Mouse (Mus musculus) limb, embryonic 14.5 days (tissue): ENCODE measurements at regions not wholly inside any gene's neighbourhood (a gene's known extent, or its start where the extent isn't known, plus 50 kb on each side); places are given as distances from the start of the nearest gene placed in this dataset.

Source experiments
- ATAC-seq: fragments of 200-750 bp; cut with Nextera tagmentation; 2 replicates; pipeline ENCODE4 v1.8.0; 2017; ENCODE audit warnings: low read depth, moderate number of reproducible peaks, moderate TSS enrichment; ENCODE audit not compliant: low FRiP score
- DNase-seq: peaks from one replicate; pipeline ENCODE4 v3.0.0-alpha.2; 2015; ENCODE audit warnings: low spot score
- H3K27ac ChIP-seq: fragments of 300-500 bp; sonication (generic); replicated peaks from 2 replicates; pipeline ENCODE4 v1.5.1; 2014; ENCODE audit warnings: low read depth, mild to moderate bottlenecking, low read length, moderate library complexity, mixed read lengths
- H3K27me3 ChIP-seq: fragments of 300-500 bp; sonication (generic); 2 replicates; pipeline ENCODE4 v1.6.1; 2014; ENCODE audit warnings: low read length, mixed read lengths; ENCODE audit not compliant: control insufficient read depth, insufficient read depth
- H3K36me3 ChIP-seq: fragments of 300-500 bp; sonication (generic); 2 replicates; pipeline ENCODE4 v1.6.1; 2014; ENCODE audit warnings: mild to moderate bottlenecking, low read length, moderate library complexity, mixed read lengths; ENCODE audit not compliant: control insufficient read depth, insufficient read depth
- H3K4me1 ChIP-seq: fragments of 300-500 bp; sonication (generic); 2 replicates; pipeline ENCODE4 v1.6.1; 2014; ENCODE audit warnings: antibody characterized with exemption, low read length, mixed read lengths; ENCODE audit not compliant: control insufficient read depth, insufficient read depth
- H3K4me2 ChIP-seq: fragments of 300-500 bp; sonication (generic); replicated peaks from 2 replicates; pipeline ENCODE4 v1.6.1; 2014; ENCODE audit warnings: low read depth, mild to moderate bottlenecking, low read length, moderate library complexity; ENCODE audit not compliant: severe bottlenecking
- H3K4me3 ChIP-seq: fragments of 300-500 bp; sonication (generic); replicated peaks from 2 replicates; pipeline ENCODE4 v1.5.1; 2014; ENCODE audit warnings: low read length
- H3K9ac ChIP-seq: fragments of 300-500 bp; sonication (generic); 2 replicates; pipeline ENCODE4 v1.6.1; 2014; ENCODE audit warnings: mild to moderate bottlenecking, low read depth, low read length, moderate library complexity; ENCODE audit not compliant: severe bottlenecking
- H3K9me3 ChIP-seq: fragments of 300-500 bp; sonication (generic); 2 replicates; pipeline ENCODE4 v1.6.1; 2016; ENCODE audit warnings: low read length; ENCODE audit not compliant: control insufficient read depth
- POLR2A ChIP-seq: fragments of 200-500 bp; IDR thresholded peaks from 2 replicates; pipeline ENCODE4 v1.8.0; 2012; ENCODE audit warnings: inconsistent platforms, mild to moderate bottlenecking, moderate library complexity, borderline replicate concordance; ENCODE audit not compliant: insufficient read depth, insufficient read length; ENCODE audit errors: extremely low read depth
- WGBS: fragments of 180-500 bp; shearing (Covaris S2); extraction: QIAGEN DNeasy Blood & Tissue Kit; methylation state at CpG from one replicate; pipeline ENCODE4 v1.1.7; 2014; 5-methylcytosine and 5-hydroxymethylcytosine counted together

DNA sequence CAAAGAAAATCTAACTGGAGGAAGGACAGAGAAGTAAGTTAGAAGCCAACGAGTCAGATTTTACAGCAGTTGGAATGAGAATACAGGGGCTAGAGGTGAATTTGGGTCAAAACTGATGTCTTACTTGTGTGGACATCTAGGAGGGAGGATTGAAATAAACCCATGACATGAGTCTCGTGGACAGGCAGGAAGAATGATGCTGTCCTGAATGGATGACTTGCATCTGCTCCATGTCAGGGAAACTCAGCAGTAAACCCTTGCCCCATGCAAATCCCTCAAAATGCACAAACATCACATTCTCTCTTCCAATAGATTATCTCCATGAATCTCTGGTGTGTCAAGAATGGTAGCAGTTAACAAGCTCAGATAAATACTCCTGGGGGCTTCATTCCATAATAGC, 729.1 kb downstream of the Dhx35 start:
- DNase-seq (no peak), ATAC-seq (no peak)
- Histone ChIP-seq H3K9ac (no peak overlapping the region), H3K27me3 (no peaks in the 10 kb centered on the region), H3K4me1 (no peaks in the 10 kb centered on the region), H3K36me3 (no peaks in the 10 kb centered on the region), H3K9me3 (no peaks in the 10 kb centered on the region), H3K27ac (no peak overlapping the region), H3K4me3 (no peak overlapping the region), H3K4me2 (no peak overlapping the region)
- WGBS = 76% methylated on average over 2 of the region's 2 CpGs
- TF ChIP-seq POLR2A = no peak

DNA sequence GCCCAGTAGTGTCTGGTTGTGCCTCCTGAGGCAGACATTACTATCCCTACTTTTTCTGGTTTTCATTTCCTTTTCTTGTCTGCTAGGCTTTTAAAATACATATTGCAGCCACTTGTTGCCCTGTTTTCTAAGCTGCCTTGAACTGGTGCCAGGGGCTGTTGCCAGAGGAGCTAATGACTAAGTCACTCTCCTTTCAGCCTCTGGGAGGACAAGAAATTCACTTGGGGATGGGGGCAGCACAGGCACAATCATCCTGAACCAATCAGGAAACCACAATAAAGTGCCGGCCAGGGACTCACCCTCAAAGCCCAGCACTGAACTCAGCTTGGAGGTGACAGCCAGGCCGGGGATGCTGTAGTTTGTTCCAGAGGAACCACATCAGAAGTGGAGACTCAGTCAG, 740.3 kb downstream of the Dhx35 start:
- 0 out of 2 replicates have a peak, but pooled peaks cover 2% of the 10 kb centered on the region for H3K4me1 ChIP-seq
- no peak overlapping the region for H3K9ac ChIP-seq
- no peak for TF ChIP-seq POLR2A
- H3K4me2 ChIP-seq = no peak overlapping the region
- H3K27me3 ChIP-seq = no peaks in the 10 kb centered on the region
- H3K27ac ChIP-seq = no peak overlapping the region
- DNase-seq = no peak
- ATAC-seq = no peak
- H3K9me3 ChIP-seq = no peaks in the 10 kb centered on the region
- 27% methylated on average over 2 of the region's 2 CpGs for WGBS
- H3K36me3 ChIP-seq = no peaks in the 10 kb centered on the region
- no peak overlapping the region for H3K4me3 ChIP-seq

DNA sequence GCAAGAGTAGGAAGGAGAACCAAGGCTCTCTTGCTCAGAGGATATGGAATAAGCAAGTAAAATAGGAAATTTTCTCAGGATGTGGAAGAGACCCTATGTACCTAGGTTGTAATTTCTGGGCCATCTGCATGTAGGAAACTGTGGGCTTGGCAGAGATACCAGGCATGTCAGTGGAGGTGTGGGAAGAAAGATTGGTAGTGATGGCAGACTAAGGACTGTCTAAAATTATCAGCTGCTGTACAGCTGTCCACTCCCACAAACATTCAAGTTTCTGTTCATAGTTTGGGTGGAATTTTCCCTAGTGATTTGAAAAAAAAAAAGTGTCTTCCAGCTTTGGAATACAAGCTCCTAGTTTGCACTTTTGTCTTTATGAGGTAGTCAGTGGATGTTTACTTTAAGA, 744.7 kb downstream of the Dhx35 start:
- no peaks in the 10 kb centered on the region for H3K9me3 ChIP-seq
- no peak overlapping the region for H3K4me3 ChIP-seq
- no peaks in the 10 kb centered on the region for H3K27me3 ChIP-seq
- DNase-seq (no peak), ATAC-seq (no peak)
- TF ChIP-seq POLR2A = no peak
- H3K9ac ChIP-seq = no peak overlapping the region
- H3K4me1 ChIP-seq = peaks cover 7% of the 10 kb centered on the region; the same call in 1 of the 2 replicates
- H3K36me3 ChIP-seq = no peaks in the 10 kb centered on the region
- H3K27ac ChIP-seq = no peak overlapping the region
- H3K4me2 ChIP-seq = no peak overlapping the region

DNA sequence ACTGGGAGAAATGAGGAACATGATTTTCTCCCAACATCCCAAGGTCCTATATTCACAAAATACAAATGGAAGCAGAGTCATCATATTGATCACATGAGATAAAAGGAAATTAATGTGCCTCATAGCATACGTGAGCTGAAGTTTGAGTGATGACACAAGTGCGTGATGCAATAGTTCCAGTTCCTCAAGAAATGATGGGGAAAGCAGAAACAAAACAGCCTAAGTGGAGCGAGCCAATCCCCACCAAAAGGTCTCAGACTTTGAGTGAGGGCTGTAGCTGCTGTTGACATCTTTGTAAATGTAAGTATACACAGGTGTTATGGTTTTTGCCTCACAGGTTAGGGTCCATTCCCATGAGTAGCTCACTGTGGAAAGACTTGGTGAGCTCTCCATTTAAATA, 763.0 kb downstream of the Dhx35 start:
- Histone ChIP-seq H3K4me1 (no peaks in the 10 kb centered on the region), H3K9ac (no peak overlapping the region), H3K4me3 (no peak overlapping the region), H3K4me2 (no peak overlapping the region), H3K27me3 (no peaks in the 10 kb centered on the region), H3K27ac (no peak overlapping the region), H3K36me3 (no peaks in the 10 kb centered on the region), H3K9me3 (no peaks in the 10 kb centered on the region)
- no peak for TF ChIP-seq POLR2A
- 87% methylated on average over 3 of the region's 3 CpGs for WGBS
- ATAC-seq (no peak), DNase-seq (no peak)

DNA sequence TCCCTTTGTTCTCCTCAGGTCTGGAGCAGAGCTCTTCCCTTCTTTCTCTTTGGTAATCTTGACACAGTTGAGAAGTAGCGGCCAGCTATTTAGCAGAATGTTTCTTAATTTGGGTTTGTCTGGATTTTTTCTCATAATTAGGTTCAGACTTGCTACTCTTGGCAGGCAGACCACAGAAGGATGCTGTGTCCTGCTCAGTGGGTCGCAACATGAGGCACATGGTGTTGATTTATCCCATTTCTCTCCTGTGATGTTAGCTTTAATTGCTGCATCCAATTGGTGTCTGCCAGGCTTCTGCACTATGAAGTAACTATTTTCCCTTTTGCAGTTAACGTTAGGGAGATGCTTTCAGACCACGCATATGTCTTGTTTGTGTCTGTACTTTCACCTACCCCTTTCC, 768.7 kb downstream of the Gm826 start:
- Histone ChIP-seq H3K9ac (no peak overlapping the region), H3K9me3 (no peaks in the 10 kb centered on the region), H3K36me3 (no peaks in the 10 kb centered on the region), H3K4me3 (no peak overlapping the region), H3K27ac (no peak overlapping the region), H3K4me1 (0 out of 2 replicates have a peak, but pooled peaks cover 3% of the 10 kb centered on the region), H3K27me3 (no peaks in the 10 kb centered on the region), H3K4me2 (no peak overlapping the region)
- ATAC-seq (no peak), DNase-seq (no peak)
- 51% methylated on average over 4 of the region's 4 CpGs for WGBS
- no peak for TF ChIP-seq POLR2A

DNA sequence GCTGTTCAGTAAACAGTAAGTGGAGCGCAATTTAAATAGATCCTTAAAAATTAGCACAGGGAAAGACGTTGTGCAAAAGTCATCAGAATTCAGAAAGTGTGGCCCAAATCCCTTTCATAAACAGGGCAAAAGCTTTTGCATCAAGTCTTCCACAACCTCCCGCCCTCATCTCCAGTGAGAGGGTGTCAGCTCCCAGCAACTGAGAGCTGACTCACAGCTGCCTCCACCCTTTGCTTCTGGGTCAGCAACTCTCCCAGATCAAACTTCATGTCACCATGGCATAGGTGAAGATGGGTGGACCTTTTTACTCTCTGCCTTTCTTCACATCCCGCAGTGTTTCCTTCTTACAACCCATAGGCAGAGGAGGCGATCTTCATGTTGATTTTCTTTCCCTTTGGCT, 768.0 kb downstream of the Gm826 start:
- no peak for TF ChIP-seq POLR2A
- no peak for ATAC-seq
- H3K4me1 ChIP-seq = 0 out of 2 replicates have a peak, but pooled peaks cover 3% of the 10 kb centered on the region
- no peaks in the 10 kb centered on the region for H3K36me3 ChIP-seq
- H3K4me3 ChIP-seq = no peak overlapping the region
- H3K9me3 ChIP-seq = no peaks in the 10 kb centered on the region
- no peak overlapping the region for H3K9ac ChIP-seq
- H3K4me2 ChIP-seq = no peak overlapping the region
- 86% methylated on average over 5 of the region's 5 CpGs for WGBS
- DNase-seq = no peak
- no peaks in the 10 kb centered on the region for H3K27me3 ChIP-seq
- no peak overlapping the region for H3K27ac ChIP-seq
